Mouse (Mus musculus) gastrocnemius, postnatal 36 days (tissue): ENCODE data around the gene Tmem89. TPM values are rescaled to one million over a fixed set of nuclear protein-coding genes. Genes with fewer than 3 reads are reported as not detected.

Experiments used
- total RNA-seq, 2 experiments: library from RNA; stranded (reverse); gene quantifications; 2 replicates each; pipeline ENCODE4 v1.2.3; 2021

Gene Tmem89
- total RNA-seq, 2 experiments from 2014 or later = not detected

Other genes starting within 250 kb of the Tmem89 start
- gene Prkar2a, start 225.3 kb upstream of the Tmem89 start, total RNA-seq = 100 to 1,000 TPM; 129 to 157 TPM
- gene Ip6k2, start 130.8 kb upstream of the Tmem89 start, total RNA-seq = 10 to 100 TPM in 1 of 2 experiments, 1 to 10 TPM in 1; 9.9 to 14.5 TPM
- 1 to 10 TPM; 2.8 to 3.2 TPM for gene Nckipsd, start 106.3 kb upstream of the Tmem89 start, total RNA-seq
- not detected for gene Celsr3, start 88.3 kb upstream of the Tmem89 start, total RNA-seq
- gene Slc26a6, start 61.3 kb upstream of the Tmem89 start, total RNA-seq = 10 to 100 TPM; 16.5 to 19.3 TPM
- gene Uqcrc1, start 22.0 kb downstream of the Tmem89 start, total RNA-seq = 1,000 to 10,000 TPM; 1,038 to 1,084 TPM
- gene Col7a1, start 39.0 kb downstream of the Tmem89 start, total RNA-seq = 1 to 10 TPM; 2.4 TPM
- under 1 TPM; 0.23 to 0.67 TPM for gene Ucn2, start 71.4 kb downstream of the Tmem89 start, total RNA-seq
- 10 to 100 TPM; 37.3 to 46.3 TPM for gene Pfkfb4, start 77.2 kb downstream of the Tmem89 start, total RNA-seq
- 10 to 100 TPM; 11.9 to 13.4 TPM for gene Shisa5, start 123.9 kb downstream of the Tmem89 start, total RNA-seq
- 10 to 100 TPM; 11.6 to 11.8 TPM for gene Trex1, start 145.1 kb downstream of the Tmem89 start, total RNA-seq
- 1 to 10 TPM; 7.8 to 8.3 TPM for gene Atrip, start 159.5 kb downstream of the Tmem89 start, total RNA-seq
- gene Ccdc51, start 167.9 kb downstream of the Tmem89 start, total RNA-seq = 1 to 10 TPM; 5.9 to 6.6 TPM
- 100 to 1,000 TPM; 245 to 268 TPM for gene Tma7, start 168.0 kb downstream of the Tmem89 start, total RNA-seq
- under 1 TPM; 0.64 to 0.99 TPM for gene Plxnb1, start 180.8 kb downstream of the Tmem89 start, total RNA-seq
- not detected for gene Fbxw21, start 247.4 kb downstream of the Tmem89 start, total RNA-seq